Mouse (Mus musculus) liver, adult (tissue): ENCODE measurements around the gene Mslnl.

Source experiments
- GATA4 ChIP-seq: IDR thresholded peaks from 2 replicates; pipeline ENCODE4 v1.6.1; 2014; ENCODE audit warnings: mild to moderate bottlenecking, low read length; ENCODE audit not compliant: insufficient replicate concordance

Mslnl gene

DNA sequence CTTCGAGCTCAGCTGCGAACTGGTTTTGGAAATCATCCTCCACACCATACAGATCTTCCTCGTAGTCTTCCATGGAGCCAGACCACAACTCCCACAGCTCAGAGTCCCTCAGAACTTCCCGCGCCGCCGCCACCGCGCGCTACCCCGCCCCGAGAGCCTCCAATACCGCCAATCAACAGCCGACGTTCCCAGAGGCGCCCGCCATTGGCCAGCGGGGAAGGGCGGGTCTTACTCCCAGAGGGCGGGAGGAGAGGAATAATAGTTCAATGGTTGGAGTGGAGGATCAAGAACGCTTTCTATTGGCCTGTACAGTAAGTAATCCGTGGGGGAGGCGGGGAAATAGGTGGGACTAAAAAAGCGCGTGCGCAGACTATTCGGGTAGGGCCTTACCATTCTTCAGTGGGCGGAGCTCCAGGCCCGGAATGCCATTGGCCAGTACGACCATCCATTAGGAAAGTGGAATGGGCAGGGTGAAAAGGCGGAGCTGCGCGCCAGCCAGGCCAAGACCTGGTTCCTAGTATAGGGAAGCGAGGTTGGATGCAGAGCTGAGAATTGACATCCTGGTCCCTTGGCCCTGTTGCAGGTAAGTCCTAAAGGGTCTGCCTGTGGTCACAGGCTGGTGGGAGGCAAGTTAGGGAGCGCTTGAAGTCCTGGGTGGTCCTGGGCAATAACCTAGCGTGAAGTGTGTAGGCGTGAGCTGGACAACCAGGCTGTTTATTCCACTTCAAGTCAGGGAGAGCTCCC is 8.4 kb upstream of the Mslnl start, which contains the start of the genes Chtf18 and Rpusd1:
Gene Chtf18, minus strand, starts transcription at position 155 of the 744 bp plus-strand sequence.
Gene Rpusd1, plus strand, starts transcription at position 406 of the 744 bp plus-strand sequence.
- no peak for TF ChIP-seq GATA4

DNA sequence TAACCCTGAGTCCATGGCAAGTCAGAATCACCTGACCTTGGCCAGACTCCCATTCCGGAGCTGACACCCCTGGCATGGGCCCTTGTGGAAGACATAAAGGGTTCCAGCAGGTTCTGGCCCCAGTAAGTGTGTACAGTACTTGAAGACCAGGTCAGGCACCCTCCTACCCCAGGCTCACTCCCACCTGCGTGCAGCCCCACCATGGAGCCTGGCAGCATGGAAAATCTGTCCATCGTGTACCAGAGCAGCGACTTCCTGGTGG is 7.9 kb upstream of the Mslnl start:
- TF ChIP-seq GATA4 = no peak

- no peak for TF ChIP-seq GATA4
Measured at GRCm38 (mm10) chr17:25732082-25732481, 3.8 kb upstream of the Mslnl start.

DNA sequence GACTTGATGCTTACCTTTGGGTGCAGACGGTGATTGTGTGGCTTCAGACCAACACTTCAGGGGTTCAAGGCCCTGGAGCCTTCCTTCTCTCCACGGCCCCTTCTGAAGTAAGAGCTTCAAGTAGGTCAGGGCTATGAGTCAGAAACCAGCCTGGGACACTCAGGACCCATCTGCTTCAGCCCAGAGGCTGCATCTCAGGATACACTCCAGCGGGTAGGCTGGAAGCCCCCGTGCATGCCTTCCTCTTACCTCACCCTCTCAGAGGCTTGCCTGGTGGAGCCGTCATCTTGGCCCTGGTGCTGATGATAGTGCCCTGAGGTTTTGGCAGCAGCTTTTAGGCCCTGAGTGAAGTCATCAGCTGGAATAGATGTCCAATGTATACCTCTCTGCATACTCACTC is 596 bp upstream of the Mslnl start:
- no peak for TF ChIP-seq GATA4

GRCm38 (mm10) chr17:25738861-25739260 is 3.0 kb downstream of the Mslnl start:
- TF ChIP-seq GATA4 = no peak

GRCm38 (mm10) chr17:25743831-25744230 is 8.0 kb downstream of the Mslnl start:
- TF ChIP-seq GATA4 = no peak

DNA sequence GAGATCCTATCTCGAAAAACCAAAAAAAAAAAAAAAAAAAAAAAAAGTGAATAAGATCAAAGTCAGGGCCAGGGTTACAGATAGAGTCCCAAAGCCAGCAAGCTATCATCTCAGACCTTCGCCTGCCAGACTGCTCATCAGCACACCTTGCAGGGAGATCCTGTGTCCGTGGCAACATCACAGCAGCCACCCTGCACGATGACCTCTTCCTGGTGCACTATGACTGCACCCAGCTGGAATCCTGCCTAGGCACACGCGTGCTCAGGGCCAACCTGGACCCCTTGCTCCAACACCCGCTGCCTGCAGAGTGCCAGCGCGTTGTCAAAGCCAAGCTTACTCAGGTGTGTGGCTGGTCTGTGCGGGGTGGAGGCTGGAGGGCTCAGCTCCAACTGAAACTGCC is 8.5 kb downstream of the Mslnl start:
- TF ChIP-seq GATA4 = no peak

DNA sequence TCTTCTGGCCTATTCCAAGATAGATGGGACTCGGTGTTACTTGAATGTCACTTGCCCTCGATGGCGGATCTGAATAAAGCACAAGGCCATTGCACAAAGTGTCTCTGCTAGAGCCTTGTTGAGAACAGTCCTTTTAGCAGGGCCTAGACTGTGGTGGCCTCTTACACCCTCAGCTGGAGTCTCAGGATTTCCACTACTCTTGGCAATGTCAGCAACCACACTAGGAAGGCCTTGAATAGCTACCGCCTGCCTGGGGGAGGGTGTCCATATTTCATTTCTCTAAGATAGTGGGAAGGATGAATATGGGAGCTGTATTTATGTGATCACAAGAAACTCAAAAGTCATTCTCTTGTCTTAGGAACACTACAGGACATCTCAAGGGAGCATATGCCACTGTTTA is 12.4 kb downstream of the Mslnl start:
- TF ChIP-seq GATA4 = no peak

GRCm38 (mm10) chr17:25749314-25749713 is 13.5 kb downstream of the Mslnl start:
- no peak for TF ChIP-seq GATA4

DNA sequence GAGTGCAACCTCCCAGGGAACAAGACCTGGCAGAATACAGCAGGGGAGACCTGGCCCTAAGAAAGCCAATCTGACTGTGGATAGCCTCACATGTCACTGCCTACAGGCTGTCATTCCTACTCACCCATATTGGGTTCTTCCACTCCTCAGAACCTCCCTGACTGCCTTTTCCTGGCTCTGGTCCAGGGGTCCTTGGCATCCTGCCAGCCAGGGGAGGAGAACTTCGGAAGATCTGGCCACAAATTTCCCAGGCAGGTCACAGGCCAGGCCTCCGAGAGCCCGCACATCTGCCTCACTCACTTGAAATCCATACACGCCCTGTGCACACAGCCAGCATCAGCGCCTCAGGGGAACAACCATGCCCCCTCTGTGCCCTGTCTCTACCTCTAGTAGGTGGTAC is 15.6 kb downstream of the Mslnl start:
- TF ChIP-seq GATA4 = no peak

DNA sequence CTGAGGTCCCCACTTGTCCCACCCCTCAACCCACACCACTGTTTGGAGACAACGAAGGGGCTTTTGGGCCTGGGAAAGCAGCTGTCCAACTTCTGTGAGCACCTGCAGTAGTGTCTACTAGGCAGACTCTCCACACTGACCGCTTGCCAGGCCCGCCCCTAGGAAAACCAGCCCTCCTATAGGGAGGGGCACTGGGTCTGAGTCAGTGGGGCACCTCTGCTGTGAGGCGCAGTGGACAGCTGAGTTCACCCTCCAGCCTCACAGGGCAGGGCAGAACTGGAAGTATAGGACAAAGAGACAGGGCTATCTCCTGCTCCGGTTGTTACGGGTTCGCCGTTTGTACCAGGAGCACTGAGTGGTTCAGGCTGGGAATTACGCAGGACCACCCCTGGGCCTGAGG is 18.4 kb downstream of the Mslnl start, which contains the start of gene Msln:
Gene Msln, minus strand, starts transcription at position 138 of the 400 bp plus-strand sequence.
- TF ChIP-seq GATA4 = no peak

GRCm38 (mm10) chr17:25755086-25755485 is 19.2 kb downstream of the Mslnl start:
- no peak for TF ChIP-seq GATA4

DNA sequence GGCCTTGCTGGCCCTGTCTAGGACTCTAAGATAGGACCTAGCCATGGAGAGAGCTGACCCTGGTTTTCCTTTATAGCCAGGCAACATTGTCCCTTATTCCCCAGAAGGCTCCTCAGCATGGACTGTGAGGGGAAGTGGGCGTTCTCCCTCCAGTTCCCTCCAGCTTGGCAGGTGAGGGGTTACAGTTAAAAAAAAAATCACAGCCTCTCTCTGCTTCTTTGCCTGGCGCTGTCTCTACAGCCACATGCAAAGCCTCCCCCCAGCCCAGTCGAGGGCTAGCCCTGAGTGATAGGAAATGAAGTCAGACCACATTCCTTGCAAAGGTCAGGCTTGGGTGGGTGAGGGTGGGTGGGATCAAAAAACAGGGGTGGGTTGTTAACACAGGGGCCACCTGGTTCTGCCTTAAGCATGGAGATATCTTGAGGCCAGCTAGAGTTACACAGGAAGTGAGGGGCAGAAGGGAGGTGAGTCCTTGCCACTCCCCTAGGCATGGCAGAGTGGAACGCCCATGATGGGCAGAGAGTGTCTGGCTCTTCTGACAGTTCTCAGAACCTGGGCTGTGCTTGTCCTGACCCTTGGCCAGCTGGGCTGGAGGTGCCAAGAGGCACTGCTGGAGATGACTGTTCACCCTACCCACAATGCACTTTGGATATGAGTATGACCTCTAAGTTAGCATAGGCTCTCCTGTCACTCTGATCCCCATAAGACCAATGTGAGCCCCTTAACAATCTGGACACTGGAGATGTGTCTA is 20.0 kb downstream of the Mslnl start:
- no peak for TF ChIP-seq GATA4

DNA sequence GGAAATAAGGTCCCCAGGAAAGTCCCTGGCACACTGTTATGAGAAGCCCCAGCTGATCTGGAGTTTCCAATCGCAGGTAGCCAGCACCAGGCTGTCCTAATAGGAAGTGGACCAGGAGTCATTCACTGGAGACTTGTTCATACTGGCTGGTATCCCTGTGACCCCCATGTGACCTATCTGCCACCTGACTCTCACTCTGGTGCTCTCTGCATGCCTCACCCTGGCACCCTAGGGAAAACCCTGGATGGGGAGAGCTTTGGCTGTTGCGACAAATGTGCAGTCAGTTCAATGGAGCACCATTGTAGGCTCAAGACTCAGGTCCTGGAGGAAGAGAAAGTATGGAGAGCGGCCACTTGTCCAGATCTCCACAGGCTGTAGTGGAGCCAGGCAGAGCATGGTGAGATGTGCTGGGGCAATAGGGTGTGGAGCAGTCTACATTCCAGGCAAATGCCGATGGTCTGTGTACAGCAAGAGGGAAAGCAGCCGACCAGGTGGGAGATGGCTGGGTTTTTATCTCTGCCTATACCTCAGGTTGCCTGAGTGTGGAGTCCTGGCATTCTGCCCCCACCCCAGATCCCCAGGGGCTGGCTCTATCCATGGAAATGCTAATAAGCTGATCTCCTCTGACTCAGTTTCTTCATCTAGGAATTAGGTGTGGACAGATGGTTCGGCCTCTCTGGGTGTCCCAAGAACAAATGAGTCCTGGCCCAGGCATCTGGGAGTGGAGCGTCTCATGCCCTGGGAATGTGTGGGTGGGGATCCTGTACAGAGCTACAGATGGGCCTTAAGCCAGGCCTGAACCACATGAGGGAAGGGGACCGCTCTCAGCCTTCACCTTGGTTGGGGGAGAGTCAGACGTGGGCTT is 20.8 kb downstream of the Mslnl start:
- no peak for TF ChIP-seq GATA4

GRCm38 (mm10) chr17:25757691-25758090 is 21.8 kb downstream of the Mslnl start:
- TF ChIP-seq GATA4 = no peak

- TF ChIP-seq GATA4 = no peak
Measured at GRCm38 (mm10) chr17:25760148-25760547, 24.3 kb downstream of the Mslnl start.
